Mouse (Mus musculus) lung, adult 2 months (tissue): ENCODE measurements around the gene Agap1. TPM values are rescaled to one million over a fixed set of nuclear protein-coding genes. Genes with fewer than 3 reads are reported as not detected.

Source experiments
- DNase-seq: peaks from one replicate; pipeline ENCODE4 v3.0.0; 2022
- H3K4me1 ChIP-seq: fragments of 200-500 bp; 2 replicates; pipeline ENCODE4 v1.6.1; 2011; ENCODE audit warnings: low read length; ENCODE audit not compliant: control insufficient read depth, insufficient read depth
- H3K4me3 ChIP-seq: fragments of 200-500 bp; replicated peaks from 2 replicates; pipeline ENCODE3; 2011; ENCODE audit warnings: low read depth, mild to moderate bottlenecking, control low read depth, low read length; ENCODE audit errors: extremely low read depth
- CTCF ChIP-seq: fragments of 200-500 bp; IDR thresholded peaks from 2 replicates; pipeline ENCODE4 v1.5.1; 2011; ENCODE audit warnings: mild to moderate bottlenecking, low read length, control low read depth; ENCODE audit not compliant: insufficient read depth
- POLR2A ChIP-seq: fragments of 200-500 bp; IDR thresholded peaks from 2 replicates; pipeline ENCODE4 v1.6.1; 2011; ENCODE audit warnings: low read depth, mild to moderate bottlenecking, control low read depth, low read length, borderline replicate concordance; ENCODE audit errors: extremely low read depth
- WGBS: fragments of 180-500 bp; shearing (Covaris S2); methylation state at CpG from one replicate; pipeline ENCODE4 v1.1.7; 2018; 5-methylcytosine and 5-hydroxymethylcytosine counted together
- polyA plus RNA-seq: library from polyadenylated mRNA; depleted of rRNA; stranded (reverse); fragments of >200 nt; gene quantifications from 2 replicates; pipeline ENCODE4 v1.2.3, GENCODE M21; 2012

The Agap1 gene
- polyA plus RNA-seq, 1 experiment, result 28.0 TPM

DNA sequence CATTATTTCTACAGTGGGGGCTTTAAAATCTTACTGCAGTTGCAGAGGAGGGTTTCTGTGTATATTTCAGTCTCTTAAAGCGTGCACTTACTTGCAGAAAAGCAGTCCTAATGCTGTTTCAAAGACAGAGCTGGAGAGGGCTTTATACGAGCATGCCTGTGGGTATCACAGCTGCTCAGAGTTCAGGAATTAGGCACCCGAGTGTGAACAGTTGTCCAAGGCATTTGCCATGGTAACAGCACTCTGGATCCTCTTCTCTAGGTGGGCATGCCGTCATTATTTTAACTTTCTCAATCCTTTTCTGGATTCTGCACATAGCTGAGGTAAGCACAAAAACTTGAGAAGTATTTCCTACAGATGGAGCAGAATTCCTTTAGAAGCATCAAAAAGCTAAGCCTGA lies 321.1 kb downstream of the Agap1 start:
- 76% methylated on average over 4 of the region's 4 CpGs for WGBS
- TF ChIP-seq POLR2A, result no peak
- no peak for TF ChIP-seq CTCF

GRCm38 (mm10) chr1:89780675-89781074 lies 326.1 kb downstream of the Agap1 start:
- 92% methylated on average over 2 of the region's 2 CpGs for WGBS
- no peak for DNase-seq
- no peaks in the 10 kb centered on the region for H3K4me1 ChIP-seq
- TF ChIP-seq CTCF (no peak), POLR2A (no peak)
- H3K4me3 ChIP-seq, result no peak overlapping the region

More for the DNA sequence above, 321.1 kb downstream of the Agap1 start:
- DNase-seq, result no peak
- Histone ChIP-seq H3K4me1 (no peaks in the 10 kb centered on the region), H3K4me3 (no peak overlapping the region)

GRCm38 (mm10) chr1:89781861-89782260 lies 327.3 kb downstream of the Agap1 start:
- 62% methylated on average over 8 of the region's 8 CpGs for WGBS
- no peak for TF ChIP-seq POLR2A
- TF ChIP-seq CTCF, result no peak
- no peak for DNase-seq
- no peaks in the 10 kb centered on the region for H3K4me1 ChIP-seq
- H3K4me3 ChIP-seq, result no peak overlapping the region

- WGBS, result 77% methylated on average over 6 of the region's 6 CpGs
- no peak for DNase-seq
- Histone ChIP-seq H3K4me3 (no peak overlapping the region), H3K4me1 (no peaks in the 10 kb centered on the region)
- TF ChIP-seq POLR2A (no peak), CTCF (no peak)
Measured at GRCm38 (mm10) chr1:89786793-89787192, 332.2 kb downstream of the Agap1 start.

GRCm38 (mm10) chr1:89798724-89799123 lies 344.1 kb downstream of the Agap1 start:
- WGBS, result 78% methylated on average over 14 of the region's 14 CpGs
- H3K4me3 ChIP-seq, result no peak overlapping the region
- TF ChIP-seq POLR2A, result no peak
- no peak for TF ChIP-seq CTCF
- DNase-seq, result no peak
- H3K4me1 ChIP-seq, result no peaks in the 10 kb centered on the region

GRCm38 (mm10) chr1:89801506-89801905 lies 346.9 kb downstream of the Agap1 start:
- Histone ChIP-seq H3K4me1 (no peaks in the 10 kb centered on the region), H3K4me3 (no peak overlapping the region)
- no peak for TF ChIP-seq CTCF
- TF ChIP-seq POLR2A, result no peak
- 52% methylated on average over 5 of the region's 5 CpGs for WGBS
- no peak for DNase-seq

- H3K4me3 ChIP-seq, result no peak overlapping the region
- no peaks in the 10 kb centered on the region for H3K4me1 ChIP-seq
- no peak for DNase-seq
- 85% methylated on average over 7 of the region's 7 CpGs for WGBS
- TF ChIP-seq CTCF, result no peak
- no peak for TF ChIP-seq POLR2A
Measured at GRCm38 (mm10) chr1:89804981-89805380, 350.4 kb downstream of the Agap1 start.

DNA sequence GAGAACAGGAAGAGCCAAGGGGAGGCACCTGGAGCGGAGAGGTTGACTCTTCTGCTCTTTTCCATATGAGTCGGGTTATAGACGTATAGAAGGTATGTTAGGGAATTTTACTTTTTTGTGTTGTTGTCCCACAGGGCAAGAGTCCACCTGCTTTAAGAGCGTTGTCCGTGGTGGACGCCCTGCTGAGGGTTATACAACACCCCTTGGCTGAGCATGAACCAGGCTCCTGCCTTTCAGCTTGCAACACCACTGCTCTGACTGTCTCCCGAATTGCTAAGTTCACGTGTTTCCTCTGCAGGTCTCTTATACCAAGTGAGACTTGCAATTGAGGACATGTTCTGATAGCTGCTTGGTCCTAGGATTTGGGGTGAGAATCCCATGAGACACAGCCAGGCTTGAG lies 358.2 kb downstream of the Agap1 start:
- H3K4me3 ChIP-seq, result no peak overlapping the region
- no peak for TF ChIP-seq POLR2A
- no peak for TF ChIP-seq CTCF

DNA sequence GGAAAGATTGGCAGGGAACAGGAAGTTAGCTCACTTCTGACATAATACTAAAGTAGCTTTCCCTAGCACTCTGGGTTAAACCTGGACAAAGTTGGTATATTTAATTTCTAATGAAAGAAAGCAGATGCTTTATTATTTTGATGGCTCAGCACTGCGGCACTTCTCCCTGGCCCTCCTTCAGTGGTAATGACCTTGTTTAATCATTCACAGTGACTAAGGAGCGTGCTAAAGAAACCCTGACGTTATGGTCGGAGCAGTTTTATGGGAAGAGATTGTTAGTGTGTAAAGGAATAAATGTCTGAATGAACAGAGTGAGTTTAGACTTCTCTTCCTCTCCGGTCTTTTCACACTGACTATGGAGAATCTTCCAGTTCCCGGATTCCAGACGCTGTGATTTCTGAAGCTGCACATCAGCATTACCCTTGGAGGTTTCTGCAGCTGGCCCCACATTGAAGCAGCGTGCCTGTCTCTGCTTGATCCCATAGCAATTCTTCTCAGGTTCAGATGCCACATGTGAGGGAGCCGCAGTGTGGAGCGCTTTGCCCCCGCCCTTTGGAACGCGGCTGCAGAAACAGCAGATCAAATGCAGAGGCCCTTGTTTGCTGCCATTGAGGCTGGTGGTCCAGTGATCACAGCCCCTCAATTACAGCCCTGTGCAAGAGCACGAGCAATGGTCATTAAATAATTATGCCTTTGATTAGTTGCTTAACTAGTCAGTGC lies 362.0 kb downstream of the Agap1 start:
- TF ChIP-seq POLR2A (no peak), CTCF (no peak)
- no peak for DNase-seq
- Histone ChIP-seq H3K4me3 (no peak overlapping the region), H3K4me1 (no peaks in the 10 kb centered on the region)
- 78% methylated on average over 14 of the region's 14 CpGs for WGBS

More for the DNA sequence above, 358.2 kb downstream of the Agap1 start:
- 94% methylated on average over 8 of the region's 8 CpGs for WGBS
- H3K4me1 ChIP-seq, result no peaks in the 10 kb centered on the region
- no peak for DNase-seq

DNA sequence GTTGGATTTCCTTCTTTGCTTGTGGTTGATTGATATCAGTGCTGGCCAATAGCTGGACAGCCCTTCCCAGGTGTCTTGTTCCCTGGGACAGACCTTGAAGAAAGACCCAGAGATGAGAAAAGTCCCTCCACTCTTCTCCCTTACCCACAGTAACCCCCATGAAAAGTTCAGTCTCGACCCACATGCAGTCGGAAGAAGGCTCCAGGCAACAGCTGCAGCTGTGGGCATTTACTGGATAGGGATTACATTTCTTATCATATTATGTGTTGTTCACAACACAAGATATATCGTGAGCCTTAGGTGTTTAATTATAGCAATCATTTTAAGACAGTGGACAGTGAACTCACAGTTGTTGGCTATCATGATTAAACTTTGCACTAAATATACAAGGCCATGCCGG lies 367.2 kb downstream of the Agap1 start:
- 83% methylated on average over 4 of the region's 4 CpGs for WGBS
- TF ChIP-seq CTCF, result no peak
- TF ChIP-seq POLR2A, result no peak
- DNase-seq, result no peak
- Histone ChIP-seq H3K4me1 (no peaks in the 10 kb centered on the region), H3K4me3 (no peak overlapping the region)
